Mouse (Mus musculus) heart, postnatal 10 days (tissue): ENCODE data around the gene Sec24c. TPM values are rescaled to one million over a fixed set of nuclear protein-coding genes. Genes with fewer than 3 reads are reported as not detected.
"Not testable (repeated sequence)": the region's sequence is repeated elsewhere in the genome, so short reads cannot be mapped to it uniquely, and the experiment has no call there.

Source experiments
- DNase-seq, 2 experiments: peaks; one replicate each; pipeline ENCODE4 v3.0.0; 2021
- intact Hi-C: fragments of 180-260 bp; cut with DNase I; formaldehyde crosslinking; loops from one replicate; pipeline ENCODE4 v1.15.1; 2025
- total RNA-seq, 2 experiments: library from RNA; stranded (reverse); gene quantifications; 2 replicates each; pipeline ENCODE4 v1.2.3; 2021

Sec24c gene
- total RNA-seq, 2 experiments from 2014 or later: 103 to 105 TPM

- DNase-seq: peak; percentile 90 to 92
- intact Hi-C loops: loop anchor here (5.0 kb wide), 1 partner anchor 102 kb away; no protein-coding TSS in a partner anchor
These were observed 21.0 kb downstream of the Sec24c start, which contains the start of gene Fut11 for GRCm38 (mm10) chr14:20694884-20695760. Gene Fut11 (plus strand): TSS chr14:20694968.

DNA sequence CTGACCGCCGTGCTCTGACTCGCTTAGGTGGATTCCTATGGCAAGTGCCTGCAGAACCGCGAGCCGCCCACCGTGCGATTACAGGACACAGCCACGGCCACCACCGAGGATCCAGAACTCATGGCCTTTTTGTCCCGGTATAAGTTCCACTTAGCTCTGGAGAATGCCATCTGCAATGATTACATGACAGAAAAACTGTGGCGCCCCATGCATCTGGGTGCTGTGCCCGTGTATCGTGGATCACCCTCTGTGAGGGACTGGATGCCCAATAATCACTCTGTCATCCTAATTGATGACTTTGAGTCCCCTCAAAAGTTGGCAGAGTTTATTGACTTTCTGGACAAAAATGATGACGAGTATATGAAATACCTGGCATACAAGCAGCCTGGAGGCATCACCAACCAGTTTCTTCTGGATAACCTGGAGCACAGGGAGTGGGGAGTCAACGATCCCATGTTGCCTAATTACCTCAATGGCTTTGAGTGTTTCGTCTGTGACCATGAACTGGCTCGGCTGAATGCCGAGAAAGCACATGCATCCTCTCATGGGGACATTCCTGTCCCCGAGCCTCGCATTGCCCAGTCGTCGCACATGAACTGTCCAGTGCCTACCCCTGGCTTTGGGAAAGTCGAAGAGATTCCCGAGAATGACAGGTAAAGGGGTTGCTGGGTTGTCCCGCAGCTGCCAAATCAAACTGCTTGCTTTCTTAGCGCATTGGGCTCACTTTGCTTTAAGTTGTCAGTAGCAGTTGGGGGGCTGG is 21.8 kb downstream of the Sec24c start:
- intact Hi-C loops: loop anchor here (5.0 kb wide), 1 partner anchor 101 kb away; no protein-coding TSS in a partner anchor
- DNase-seq: peak; percentile 46 to 56

DNA sequence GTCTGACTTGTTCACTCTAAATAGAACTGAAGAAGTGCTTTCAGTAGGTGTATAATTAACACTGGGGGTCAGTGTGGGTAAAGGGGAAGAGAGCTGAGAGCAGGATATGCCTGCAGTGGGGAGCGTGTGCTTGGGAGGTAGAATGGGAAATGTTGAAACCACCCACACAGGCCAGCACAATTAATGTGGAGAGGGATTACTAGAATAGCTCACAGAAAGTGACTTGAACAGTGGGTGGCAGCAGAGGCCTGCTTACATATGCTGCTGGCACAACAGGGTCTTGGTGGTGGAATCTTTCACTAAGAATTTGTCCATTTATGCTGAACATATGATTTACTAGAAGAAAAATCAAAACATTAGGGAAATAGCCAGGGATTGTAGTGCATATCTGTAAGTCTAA is 22.9 kb downstream of the Sec24c start:
- peak; percentile 69 to 73 for DNase-seq

GRCm38 (mm10) chr14:20698515-20698914 is 24.4 kb downstream of the Sec24c start:
- intact Hi-C loops: loop anchor here (5.0 kb wide), 1 partner anchor 99 kb away; no protein-coding TSS in a partner anchor
- DNase-seq: no peak

More for the DNA sequence above, 22.9 kb downstream of the Sec24c start:
- intact Hi-C loops: loop anchor here (5.0 kb wide), 1 partner anchor 100 kb away; no protein-coding TSS in a partner anchor

DNA sequence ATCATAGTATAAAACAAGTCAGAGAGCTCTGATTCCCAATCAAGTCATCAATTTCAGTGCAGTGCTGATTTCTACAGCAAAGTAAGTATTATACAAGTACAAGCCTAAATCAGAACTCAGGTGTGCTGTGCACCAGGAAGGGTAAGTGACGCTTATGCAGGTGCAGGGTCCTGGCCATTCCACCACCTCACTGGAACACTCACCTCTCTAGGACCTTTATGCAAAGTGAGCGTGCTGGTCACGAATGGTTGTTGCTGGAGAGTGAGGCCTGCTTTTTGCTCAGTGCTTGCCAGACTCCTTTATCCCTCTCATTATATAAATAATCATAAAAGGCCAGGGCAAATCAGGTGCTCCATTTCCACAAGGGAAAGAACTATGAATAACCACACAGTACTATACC is 26.3 kb downstream of the Sec24c start:
- intact Hi-C loops: no loop called here
- DNase-seq: no peak

- intact Hi-C loops: no loop called here
- DNase-seq: no peak
These were observed 27.4 kb downstream of the Sec24c start for GRCm38 (mm10) chr14:20701554-20701953.

- intact Hi-C loops: no loop called here
- DNase-seq: no peak
These were observed 28.1 kb downstream of the Sec24c start for GRCm38 (mm10) chr14:20702096-20702740.

GRCm38 (mm10) chr14:20702741-20703381 is 28.8 kb downstream of the Sec24c start, which contains the start of gene Chchd1:
Gene Chchd1 (plus strand): TSS chr14:20703006.
- peak; percentile 95 to 98 for DNase-seq
- intact Hi-C loops: no loop called here

GRCm38 (mm10) chr14:20703461-20703860 is 29.4 kb downstream of the Sec24c start:
- intact Hi-C loops: not testable (repeated sequence)

DNA sequence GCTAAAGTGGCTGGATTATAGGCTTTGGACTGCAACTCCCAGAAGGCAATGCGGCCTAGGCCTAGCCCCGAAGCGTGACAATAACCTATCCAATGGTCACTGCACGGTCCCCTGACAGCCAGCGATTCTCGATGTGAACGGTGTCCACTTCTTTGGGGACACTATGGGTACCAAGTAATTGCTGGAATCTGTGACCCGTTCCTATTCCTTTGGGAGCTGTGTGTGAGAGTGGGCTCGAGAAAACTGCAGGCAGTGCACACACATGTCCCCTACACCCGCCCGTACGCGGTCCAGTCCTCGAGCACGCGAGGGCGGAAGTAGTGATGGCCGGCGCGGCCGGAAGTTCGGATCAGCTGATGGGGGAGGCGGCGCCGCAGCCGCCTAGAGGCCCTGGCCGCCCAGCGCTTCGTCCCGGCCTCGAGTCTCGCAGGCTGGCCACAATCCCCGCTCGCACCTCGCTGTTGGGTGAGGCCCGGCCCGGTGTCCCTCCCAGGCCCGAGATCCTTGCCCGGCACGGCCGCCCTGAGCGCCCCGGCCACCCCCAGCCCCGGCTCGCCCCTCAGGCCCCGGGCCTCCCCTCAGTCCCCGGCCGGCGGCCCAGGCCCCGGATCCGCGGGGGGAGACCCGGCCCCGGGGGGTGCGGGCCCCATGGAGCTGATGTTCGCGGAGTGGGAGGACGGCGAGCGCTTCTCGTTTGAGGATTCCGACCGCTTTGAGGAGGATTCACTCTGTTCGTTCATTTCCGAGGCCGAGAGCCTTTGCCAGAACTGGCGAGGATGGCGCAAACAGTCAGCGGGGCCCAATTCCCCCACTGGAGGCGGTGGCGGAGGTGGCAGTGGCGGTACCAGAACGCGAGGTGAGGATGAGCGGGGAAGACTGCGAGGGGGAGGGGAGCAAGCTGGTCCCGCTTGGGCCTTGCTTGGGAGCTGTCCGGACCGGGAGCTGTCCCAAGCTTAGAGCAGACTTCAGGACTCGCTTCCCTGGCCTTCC is 33.4 kb downstream of the Sec24c start, which contains the start of gene Zswim8:
Gene Zswim8 (plus strand): TSS at position 352 of the 990 bp plus-strand sequence.
- intact Hi-C loops: no loop called here

More at GRCm38 (mm10) chr14:20703461-20703860, 29.4 kb downstream of the Sec24c start:
- DNase-seq: not testable (repeated sequence)

GRCm38 (mm10) chr14:20708239-20708638 is 34.1 kb downstream of the Sec24c start:
- DNase-seq: no peak
- intact Hi-C loops: no loop called here

More for the DNA sequence above, 33.4 kb downstream of the Sec24c start, which contains the start of gene Zswim8:
- DNase-seq: peak; percentile 93

DNA sequence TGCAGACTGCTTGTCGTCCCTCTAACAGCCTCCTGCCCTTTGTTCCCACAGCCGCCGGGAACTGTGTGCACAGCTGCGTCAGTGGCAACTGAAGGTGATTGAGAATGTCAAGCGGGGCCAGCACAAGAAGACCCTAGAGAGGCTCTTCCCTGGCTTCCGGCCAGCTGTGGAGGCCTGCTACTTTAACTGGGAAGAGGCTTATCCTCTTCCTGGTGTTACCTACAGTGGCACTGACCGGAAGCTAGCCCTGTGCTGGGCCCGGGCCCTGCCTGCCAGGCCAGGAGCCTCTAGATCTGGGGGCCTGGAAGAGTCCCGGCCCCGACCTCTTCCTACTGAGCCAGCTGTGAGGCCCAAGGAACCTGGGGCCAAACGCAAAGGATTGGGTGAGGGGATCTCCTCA is 39.7 kb downstream of the Sec24c start:
- DNase-seq: no peak
- intact Hi-C loops: no loop called here

DNA sequence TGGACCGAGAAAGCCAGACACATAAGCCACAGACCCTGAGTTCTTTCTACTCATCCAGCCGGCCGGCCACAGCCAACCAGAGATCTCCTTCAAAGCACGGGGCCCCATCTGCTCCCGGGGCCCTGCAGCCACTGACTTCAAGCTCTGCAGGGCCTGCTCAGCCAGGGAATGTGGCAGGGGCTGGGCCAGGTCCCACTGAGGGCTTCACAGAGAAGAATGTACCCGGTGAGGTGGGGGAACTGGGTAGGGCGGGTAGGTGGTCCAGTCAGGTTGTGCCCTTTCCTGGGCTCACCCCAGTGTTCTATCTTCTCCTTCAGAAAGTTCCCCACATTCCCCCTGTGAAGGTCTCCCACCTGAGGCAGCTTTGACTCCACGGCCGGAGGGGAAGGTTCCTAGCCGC is 44.3 kb downstream of the Sec24c start:
- intact Hi-C loops: no loop called here
- DNase-seq: no peak

- intact Hi-C loops: no loop called here
- DNase-seq: no peak
These were observed 45.7 kb downstream of the Sec24c start for GRCm38 (mm10) chr14:20719767-20720166.

DNA sequence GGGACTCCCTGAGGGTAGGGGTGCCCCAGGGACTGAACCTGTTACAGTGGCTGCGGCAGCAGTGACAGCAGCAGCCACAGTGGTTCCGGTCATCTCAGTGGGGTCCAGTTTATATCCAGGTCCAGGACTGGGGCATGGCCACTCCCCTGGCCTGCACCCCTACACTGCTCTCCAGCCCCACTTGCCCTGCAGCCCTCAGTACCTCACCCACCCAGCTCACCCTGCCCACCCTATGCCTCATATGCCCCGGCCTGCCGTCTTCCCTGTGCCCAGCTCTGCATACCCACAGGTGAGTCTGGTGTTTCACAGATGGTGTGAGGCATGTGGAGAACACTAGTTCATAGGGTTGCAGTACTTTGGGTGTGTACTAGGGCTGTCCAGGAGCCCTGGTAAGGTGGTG is 47.3 kb downstream of the Sec24c start:
- intact Hi-C loops: no loop called here

GRCm38 (mm10) chr14:20723006-20723405 is 48.9 kb downstream of the Sec24c start:
- intact Hi-C loops: no loop called here
- DNase-seq: no peak

More for the DNA sequence above, 47.3 kb downstream of the Sec24c start:
- DNase-seq: no peak

- intact Hi-C loops: no loop called here
- DNase-seq: peak; percentile 78 to 85
These were observed 49.9 kb downstream of the Sec24c start for GRCm38 (mm10) chr14:20724043-20724442.

DNA sequence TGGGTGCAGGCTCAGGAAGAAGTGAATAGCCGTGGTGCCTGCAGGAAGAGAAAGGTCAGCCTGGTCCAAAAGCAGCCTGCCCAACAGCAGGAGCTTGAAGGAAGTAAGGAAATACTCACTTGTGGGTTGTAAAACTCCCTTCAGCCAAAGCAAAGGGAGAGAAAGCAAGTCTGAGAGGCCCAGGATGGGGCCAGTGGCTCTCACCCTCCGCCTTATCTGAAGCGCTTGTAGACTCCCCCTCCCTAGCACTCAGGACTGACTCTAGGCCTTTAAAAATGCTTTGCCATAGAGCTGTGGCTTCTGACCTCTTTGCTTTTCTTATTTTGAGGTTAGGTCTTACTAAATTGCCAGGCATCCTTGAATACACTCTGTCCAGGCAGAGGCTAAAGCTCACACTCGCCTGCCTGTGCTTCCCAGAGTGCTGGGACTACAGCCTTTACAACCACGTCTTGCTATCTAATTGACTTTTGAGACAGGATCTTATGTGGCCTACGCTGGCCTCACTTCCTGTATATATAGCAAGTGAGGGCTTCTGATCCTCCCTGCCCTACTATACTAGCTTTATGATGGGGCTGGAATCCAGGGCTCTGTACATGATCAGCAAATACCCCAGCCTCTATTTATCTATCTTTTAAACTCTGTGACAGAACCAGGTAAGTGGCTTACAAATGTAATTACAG is 51.7 kb downstream of the Sec24c start:
- DNase-seq: no peak
- intact Hi-C loops: loop anchor here (2.0 kb wide), 1 partner anchor 15 kb away; no protein-coding TSS in a partner anchor
